Mouse (Mus musculus) kidney, postnatal 0 days (tissue): ENCODE measurements around the gene Mrpl20. TPM values are rescaled to one million over a fixed set of nuclear protein-coding genes. Genes with fewer than 3 reads are reported as not detected.

ENCODE experiments used
- ATAC-seq: fragments of 200-750 bp; cut with Nextera tagmentation; replicated peaks from 2 replicates; pipeline ENCODE4 v1.8.0; 2017; ENCODE audit warnings: low read depth, moderate number of reproducible peaks, moderate TSS enrichment, moderate library complexity; ENCODE audit not compliant: low FRiP score
- DNase-seq: peaks from one replicate; pipeline ENCODE4 v3.0.0-alpha.2; 2016; ENCODE audit warnings: low spot score
- H3K27ac ChIP-seq: fragments of 300-500 bp; sonication (generic); 2 replicates; pipeline ENCODE4 v1.5.1; 2014; ENCODE audit warnings: mild to moderate bottlenecking
- H3K27me3 ChIP-seq: fragments of 300-500 bp; sonication (generic); 2 replicates; pipeline ENCODE4 v1.6.1; 2014; ENCODE audit warnings: low read length, mixed read lengths; ENCODE audit not compliant: insufficient read depth
- H3K36me3 ChIP-seq: fragments of 300-500 bp; sonication (generic); 2 replicates; pipeline ENCODE4 v1.6.1; 2014; ENCODE audit warnings: low read length, mixed read lengths; ENCODE audit not compliant: insufficient read depth
- H3K4me1 ChIP-seq: fragments of 300-500 bp; sonication (generic); replicated peaks from 2 replicates; pipeline ENCODE4 v1.6.1; 2014; ENCODE audit warnings: antibody characterized with exemption, low read length, mixed read lengths; ENCODE audit not compliant: insufficient read depth
- H3K4me2 ChIP-seq: fragments of 300-500 bp; sonication (generic); 2 replicates; pipeline ENCODE4 v1.6.1; 2014; ENCODE audit warnings: mild to moderate bottlenecking, low read length, moderate library complexity, mixed read lengths
- H3K4me3 ChIP-seq: fragments of 300-500 bp; sonication (generic); replicated peaks from 2 replicates; pipeline ENCODE4 v1.5.1; 2014; ENCODE audit warnings: low read depth, low read length
- H3K9ac ChIP-seq: fragments of 300-500 bp; sonication (generic); 2 replicates; pipeline ENCODE4 v1.6.1; 2014; ENCODE audit warnings: low read depth, low read length
- H3K9me3 ChIP-seq: fragments of 300-500 bp; sonication (generic); replicated peaks from 2 replicates; pipeline ENCODE4 v1.6.1; 2016; ENCODE audit warnings: low read length, inconsistent platforms, mixed read lengths
- CTCF ChIP-seq: IDR thresholded peaks from 2 replicates; pipeline ENCODE4 v1.5.1; 2016; ENCODE audit warnings: antibody characterized with exemption, low read depth, mild to moderate bottlenecking, moderate library complexity
- WGBS: fragments of 180-500 bp; shearing (Covaris S2); extraction: QIAGEN DNeasy Blood & Tissue Kit; methylation state at CpG from one replicate; pipeline ENCODE4 v1.1.7; 2014; 5-methylcytosine and 5-hydroxymethylcytosine counted together
- polyA plus RNA-seq: library from polyadenylated mRNA; unstranded; fragments of >200 nt; fragmentation: Nextera tagmentation; extraction: Ambion mirVana; gene quantifications from 2 replicates; pipeline ENCODE4 v1.2.1, GENCODE M21; 2015

Gene Mrpl20
- polyA plus RNA-seq, 1 experiment from 2014 or later: 294 TPM

GRCm38 (mm10) chr4:155821025-155821424 is 18.3 kb downstream of the Mrpl20 start:
- WGBS: 81% methylated on average over 7 of the region's 7 CpGs
- Histone ChIP-seq H3K4me2 (no peak overlapping the region), H3K4me3 (no peak overlapping the region), H3K9ac (no peak overlapping the region), H3K27ac (no peak overlapping the region), H3K27me3 (no peaks in the 10 kb centered on the region), H3K9me3 (no peaks in the 10 kb centered on the region), H3K36me3 (peaks cover 74% of the 10 kb centered on the region), H3K4me1 (no peaks in the 10 kb centered on the region)
- DNase-seq (peak; percentile 54), ATAC-seq (no peak)
- TF ChIP-seq CTCF: peak; percentile 59

- Histone ChIP-seq H3K9me3 (no peaks in the 10 kb centered on the region), H3K4me3 (no peak overlapping the region), H3K9ac (no peak overlapping the region), H3K27me3 (no peaks in the 10 kb centered on the region), H3K36me3 (peaks cover 63% of the 10 kb centered on the region), H3K4me2 (no peak overlapping the region), H3K27ac (no peak overlapping the region), H3K4me1 (no peaks in the 10 kb centered on the region)
- WGBS: 95% methylated on average over 16 of the region's 16 CpGs
- TF ChIP-seq CTCF: no peak
- DNase-seq (no peak), ATAC-seq (no peak)
Measured at GRCm38 (mm10) chr4:155823443-155823842, 20.8 kb downstream of the Mrpl20 start.

GRCm38 (mm10) chr4:155829866-155830265 is 27.2 kb downstream of the Mrpl20 start:
- no peak for ATAC-seq
- H3K27ac ChIP-seq: no peak overlapping the region; the same call in 1 of the 2 replicates

DNA sequence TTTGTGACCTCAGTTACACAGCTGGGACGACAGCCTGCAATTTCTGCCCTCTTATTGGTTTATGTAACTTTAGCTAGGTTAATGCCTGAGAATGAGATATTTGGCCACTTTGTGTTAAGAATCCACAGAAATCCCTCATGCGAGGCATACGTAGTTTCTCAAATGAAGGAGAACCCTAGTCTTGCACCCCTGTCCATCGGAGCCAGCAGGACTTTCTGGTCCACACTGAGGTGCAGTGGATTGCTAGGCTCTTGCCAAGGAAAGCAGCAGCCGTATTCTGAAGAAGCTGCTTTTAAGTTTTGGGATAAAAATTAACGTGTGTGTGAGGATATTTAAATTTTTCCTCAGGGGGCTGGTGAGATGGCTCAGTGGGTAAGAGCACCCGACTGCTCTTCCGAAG is 27.9 kb downstream of the Mrpl20 start:
- WGBS: 50% methylated on average over 8 of the region's 8 CpGs
- H3K9ac ChIP-seq: no peak overlapping the region
- no peak; the same call in none of the 2 replicates for ATAC-seq

More at GRCm38 (mm10) chr4:155829866-155830265, 27.2 kb downstream of the Mrpl20 start:
- no peak overlapping the region for H3K4me2 ChIP-seq
- TF ChIP-seq CTCF: no peak
- no peak overlapping the region for H3K4me3 ChIP-seq
- 81% methylated on average over 4 of the region's 4 CpGs for WGBS
- no peaks in the 10 kb centered on the region for H3K9me3 ChIP-seq
- H3K27me3 ChIP-seq: no peaks in the 10 kb centered on the region
- H3K9ac ChIP-seq: no peak overlapping the region
- H3K36me3 ChIP-seq: peaks cover 17% of the 10 kb centered on the region
- H3K4me1 ChIP-seq: peaks cover 10% of the 10 kb centered on the region
- no peak for DNase-seq

GRCm38 (mm10) chr4:155831205-155831766 is 28.6 kb downstream of the Mrpl20 start, which contains the start of gene Aurkaip1:
TSS of gene Aurkaip1 (plus strand) at chr4:155831272.
- Histone ChIP-seq H3K27ac (peak within 1 kb of the TSS; percentile 91), H3K4me1 (peaks cover 10% of the 10 kb centered on the region), H3K4me2 (peak within 1 kb of the TSS; percentile 88), H3K4me3 (peak within 1 kb of the TSS; percentile 72), H3K27me3 (no peaks in the 10 kb centered on the region), H3K9me3 (no peaks in the 10 kb centered on the region), H3K9ac (peak within 1 kb of the TSS; percentile 72), H3K36me3 (peaks cover 10% of the 10 kb centered on the region)
- peak; percentile 95 for TF ChIP-seq CTCF
- ATAC-seq: peak; percentile 89
- DNase-seq: peak; percentile 97
- WGBS: 1% methylated on average over 49 of the region's 49 CpGs

More for the DNA sequence above, 27.9 kb downstream of the Mrpl20 start:
- DNase-seq: no peak
- TF ChIP-seq CTCF: no peak
- Histone ChIP-seq H3K27me3 (no peaks in the 10 kb centered on the region), H3K4me3 (no peak overlapping the region; the same call in 1 of the 2 replicates), H3K4me2 (peak overlapping the region; percentile 88; the same call in 1 of the 2 replicates), H3K27ac (peak overlapping the region; percentile 91; the same call in 1 of the 2 replicates), H3K9me3 (no peaks in the 10 kb centered on the region), H3K4me1 (peaks cover 10% of the 10 kb centered on the region), H3K36me3 (peaks cover 10% of the 10 kb centered on the region)

GRCm38 (mm10) chr4:155831831-155832230 is 29.2 kb downstream of the Mrpl20 start:
- peak overlapping the region; percentile 88 for H3K4me2 ChIP-seq
- WGBS: 2% methylated on average over 25 of the region's 25 CpGs
- peak overlapping the region; percentile 72 for H3K4me3 ChIP-seq
- no peaks in the 10 kb centered on the region for H3K9me3 ChIP-seq
- H3K36me3 ChIP-seq: peaks cover 4% of the 10 kb centered on the region; the same call in 1 of the 2 replicates
- DNase-seq (no peak), ATAC-seq (no peak; the same call in 1 of the 2 replicates)
- H3K27me3 ChIP-seq: no peaks in the 10 kb centered on the region
- peak overlapping the region; percentile 72 for H3K9ac ChIP-seq
- H3K27ac ChIP-seq: peak overlapping the region; percentile 91
- H3K4me1 ChIP-seq: peaks cover 10% of the 10 kb centered on the region
- no peak for TF ChIP-seq CTCF
